Mouse (Mus musculus) heart, adult 2 months (tissue): ENCODE data around the gene Krtap14.

Experiments
- EP300 ChIP-seq: fragments of 200-500 bp; IDR thresholded peaks from 2 replicates; pipeline ENCODE4 v1.6.1; 2011; ENCODE audit warnings: low read depth, low read length, control low read depth; ENCODE audit not compliant: insufficient read depth
- POLR2A ChIP-seq: fragments of 200-500 bp; IDR thresholded peaks from 2 replicates; pipeline ENCODE4 v1.6.1; 2011; ENCODE audit warnings: mild to moderate bottlenecking, low read depth, low read length, control low read depth; ENCODE audit not compliant: insufficient read depth

- TF ChIP-seq EP300 (no peak), POLR2A (no peak)
These were observed 21.4 kb upstream of the Krtap14 start for GRCm38 (mm10) chr16:88847363-88847762.
